Mouse (Mus musculus) cerebellum, adult 2 months (tissue): ENCODE data around the gene Ccdc191.

Experiments
- CTCF ChIP-seq: fragments of 200-500 bp; IDR thresholded peaks from 2 replicates; pipeline ENCODE4 v1.5.1; 2011; ENCODE audit warnings: low read depth, mild to moderate bottlenecking, control low read depth, low read length, moderate library complexity, borderline replicate concordance; ENCODE audit not compliant: insufficient read depth
- POLR2A ChIP-seq: fragments of 200-500 bp; IDR thresholded peaks from 2 replicates; pipeline ENCODE4 v1.6.1; 2011; ENCODE audit warnings: low read length, control low read depth, borderline replicate concordance; ENCODE audit not compliant: insufficient read depth

DNA sequence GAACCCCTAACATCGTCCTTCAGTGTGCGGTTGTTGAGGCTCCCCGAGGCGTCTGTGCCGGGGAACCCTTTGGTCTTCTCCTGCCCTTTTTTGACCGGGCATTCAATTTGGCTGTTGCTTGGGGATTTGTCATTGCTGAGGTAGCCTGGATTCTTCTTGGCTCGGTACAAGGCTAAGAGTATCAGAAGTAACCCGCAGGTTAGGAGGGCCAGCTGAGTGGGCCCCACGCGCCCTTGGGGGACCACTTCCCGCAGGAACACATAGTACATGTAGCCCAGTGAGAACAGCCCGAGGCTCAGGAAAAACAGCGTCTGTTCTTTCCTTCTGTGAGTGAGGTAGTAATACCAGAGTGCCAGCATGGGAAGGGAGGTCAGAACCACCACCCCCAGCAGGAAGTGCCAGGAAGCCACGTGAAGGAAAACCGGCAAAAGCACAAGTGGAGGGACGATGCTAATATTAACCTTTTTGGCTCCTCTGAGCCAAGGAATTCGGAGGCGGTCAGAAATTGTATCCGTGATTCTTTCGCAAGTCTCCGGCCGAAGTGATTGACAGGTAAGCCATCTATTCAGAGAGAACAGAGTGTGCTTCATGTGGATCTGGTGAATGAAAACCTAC is 84.1 kb downstream of the Ccdc191 start:
- no peak for TF ChIP-seq CTCF
- no peak for TF ChIP-seq POLR2A
